Mouse (Mus musculus) G1E (cell line): ENCODE data around the gene AC124502.3.

Experiments used
- CTCF ChIP-seq: IDR thresholded peaks from 2 replicates; pipeline ENCODE4 v1.5.1; 2012; ENCODE audit warnings: low read depth, low read length, inconsistent platforms, mixed read lengths
- GATA1 ChIP-seq: IDR thresholded peaks from 2 replicates; pipeline ENCODE4 v1.6.1; 2012; ENCODE audit warnings: borderline replicate concordance, low read length, inconsistent platforms, mixed read lengths

- no peak for TF ChIP-seq CTCF
- TF ChIP-seq GATA1, result no peak
Measured at GRCm38 (mm10) chr19:5049325-5049724, 10.6 kb downstream of the AC124502.3 start.
